Mouse (Mus musculus): ENCODE results near the gene Tmem45b. TPM values are rescaled to one million over a fixed set of nuclear protein-coding genes. Genes with fewer than 3 reads are reported as not detected.
A peak's percentile ranks its signal among the peaks of the same experiment; 100 is the strongest.

Tmem45b gene
- polyA plus RNA-seq, 1 experiment, result 67.2 TPM

GRCm38 (mm10) chr9:31433431-31433830 lies 30.8 kb downstream of the Tmem45b start:
- 51% methylated on average over 3 of the region's 3 CpGs for WGBS
- Histone ChIP-seq H3K4me3 (ENCODE audit: insufficient read depth, low read depth, low read length) (no peak overlapping the region), H3K27me3 (replicated peaks; ENCODE audit: control insufficient read depth, insufficient read depth, low read length) (no peaks in the 10 kb centered on the region), H3K27ac (ENCODE audit: insufficient read depth, low read depth, low read length) (peak overlapping the region; percentile 66; the same call in 1 of the 2 replicates), H3K36me3 (ENCODE audit: control insufficient read depth, insufficient read depth, low read length) (no peaks in the 10 kb centered on the region), H3K4me1 (ENCODE audit: control insufficient read depth, insufficient read depth, low read length) (peaks cover 12% of the 10 kb centered on the region; the same call in 1 of the 2 replicates)
- TF ChIP-seq POLR2A (IDR thresholded peaks at IDR 0.05; ENCODE audit: low read depth, low read length) (no peak), CTCF (conservative IDR thresholded peaks at IDR 0.05; ENCODE audit: insufficient read depth, insufficient read length, low read depth, low read length) (no peak)
- peak; percentile 67 for DNase-seq

- DNase-seq, result peak; percentile 44
- Histone ChIP-seq H3K4me1 (ENCODE audit: control insufficient read depth, insufficient read depth, low read length) (peaks cover 10% of the 10 kb centered on the region; the same call in 1 of the 2 replicates), H3K27ac (ENCODE audit: insufficient read depth, low read depth, low read length) (peak overlapping the region; percentile 52; the same call in 1 of the 2 replicates), H3K36me3 (ENCODE audit: control insufficient read depth, insufficient read depth, low read length) (no peaks in the 10 kb centered on the region), H3K4me3 (ENCODE audit: insufficient read depth, low read depth, low read length) (no peak overlapping the region), H3K27me3 (replicated peaks; ENCODE audit: control insufficient read depth, insufficient read depth, low read length) (no peaks in the 10 kb centered on the region)
- WGBS, result 77% methylated on average over 7 of the region's 7 CpGs
- TF ChIP-seq POLR2A (IDR thresholded peaks at IDR 0.05; ENCODE audit: low read depth, low read length) (no peak), CTCF (conservative IDR thresholded peaks at IDR 0.05; ENCODE audit: insufficient read depth, insufficient read length, low read depth, low read length) (no peak)
These were observed 31.8 kb downstream of the Tmem45b start for GRCm38 (mm10) chr9:31432336-31432975.

- 83% methylated on average over 5 of the region's 5 CpGs for WGBS
- no peak for DNase-seq
- H3K36me3 ChIP-seq (ENCODE audit: control insufficient read depth, insufficient read depth, low read length), result no peaks in the 10 kb centered on the region
- TF ChIP-seq POLR2A (IDR thresholded peaks at IDR 0.05; ENCODE audit: low read depth, low read length) (no peak), CTCF (conservative IDR thresholded peaks at IDR 0.05; ENCODE audit: insufficient read depth, insufficient read length, low read depth, low read length) (no peak)
- no peak overlapping the region for H3K4me3 ChIP-seq (ENCODE audit: insufficient read depth, low read depth, low read length)
- peaks cover 10% of the 10 kb centered on the region; the same call in 1 of the 2 replicates for H3K4me1 ChIP-seq (ENCODE audit: control insufficient read depth, insufficient read depth, low read length)
- no peaks in the 10 kb centered on the region for H3K27me3 ChIP-seq (replicated peaks; ENCODE audit: control insufficient read depth, insufficient read depth, low read length)
- no peak overlapping the region for H3K27ac ChIP-seq (ENCODE audit: insufficient read depth, low read depth, low read length)
These were observed 32.5 kb downstream of the Tmem45b start for GRCm38 (mm10) chr9:31431751-31432150.

- no peak for DNase-seq
- 81% methylated on average over 9 of the region's 9 CpGs for WGBS
- H3K27me3 ChIP-seq (replicated peaks; ENCODE audit: control insufficient read depth, insufficient read depth, low read length), result no peaks in the 10 kb centered on the region
- TF ChIP-seq CTCF (conservative IDR thresholded peaks at IDR 0.05; ENCODE audit: insufficient read depth, insufficient read length, low read depth, low read length), result no peak
- no peak for TF ChIP-seq POLR2A (IDR thresholded peaks at IDR 0.05; ENCODE audit: low read depth, low read length)
- no peak overlapping the region for H3K4me3 ChIP-seq (ENCODE audit: insufficient read depth, low read depth, low read length)
- peaks cover 10% of the 10 kb centered on the region; the same call in 1 of the 2 replicates for H3K4me1 ChIP-seq (ENCODE audit: control insufficient read depth, insufficient read depth, low read length)
- no peaks in the 10 kb centered on the region for H3K36me3 ChIP-seq (ENCODE audit: control insufficient read depth, insufficient read depth, low read length)
- no peak overlapping the region for H3K27ac ChIP-seq (ENCODE audit: insufficient read depth, low read depth, low read length)
These were observed 34.3 kb downstream of the Tmem45b start for GRCm38 (mm10) chr9:31430011-31430410.

GRCm38 (mm10) chr9:31428971-31429370 lies 35.3 kb downstream of the Tmem45b start:
- H3K4me1 ChIP-seq (ENCODE audit: control insufficient read depth, insufficient read depth, low read length), result peaks cover 8% of the 10 kb centered on the region; the same call in 1 of the 2 replicates
- WGBS, result 60% methylated on average over 7 of the region's 7 CpGs
- DNase-seq, result peak; percentile 53
- H3K4me3 ChIP-seq (ENCODE audit: insufficient read depth, low read depth, low read length), result no peak overlapping the region
- peak overlapping the region; percentile 40 for H3K27ac ChIP-seq (ENCODE audit: insufficient read depth, low read depth, low read length)
- TF ChIP-seq CTCF (conservative IDR thresholded peaks at IDR 0.05; ENCODE audit: insufficient read depth, insufficient read length, low read depth, low read length) (no peak), POLR2A (IDR thresholded peaks at IDR 0.05; ENCODE audit: low read depth, low read length) (no peak)
- H3K27me3 ChIP-seq (replicated peaks; ENCODE audit: control insufficient read depth, insufficient read depth, low read length), result no peaks in the 10 kb centered on the region
- H3K36me3 ChIP-seq (ENCODE audit: control insufficient read depth, insufficient read depth, low read length), result no peaks in the 10 kb centered on the region

GRCm38 (mm10) chr9:31422143-31422542 lies 42.1 kb downstream of the Tmem45b start:
- H3K27ac ChIP-seq (ENCODE audit: insufficient read depth, low read depth, low read length), result no peak overlapping the region
- H3K4me1 ChIP-seq (ENCODE audit: control insufficient read depth, insufficient read depth, low read length), result no peaks in the 10 kb centered on the region
- DNase-seq, result no peak
- H3K4me3 ChIP-seq (ENCODE audit: insufficient read depth, low read depth, low read length), result no peak overlapping the region
- no peaks in the 10 kb centered on the region for H3K27me3 ChIP-seq (replicated peaks; ENCODE audit: control insufficient read depth, insufficient read depth, low read length)
- H3K36me3 ChIP-seq (ENCODE audit: control insufficient read depth, insufficient read depth, low read length), result peaks cover 3% of the 10 kb centered on the region
- 86% methylated on average over 5 of the region's 5 CpGs for WGBS
- TF ChIP-seq CTCF (conservative IDR thresholded peaks at IDR 0.05; ENCODE audit: insufficient read depth, insufficient read length, low read depth, low read length), result no peak
- TF ChIP-seq POLR2A (IDR thresholded peaks at IDR 0.05; ENCODE audit: low read depth, low read length), result no peak

GRCm38 (mm10) chr9:31418821-31419220 lies 45.4 kb downstream of the Tmem45b start:
- Histone ChIP-seq H3K4me1 (ENCODE audit: control insufficient read depth, insufficient read depth, low read length) (no peaks in the 10 kb centered on the region), H3K36me3 (ENCODE audit: control insufficient read depth, insufficient read depth, low read length) (peaks cover 8% of the 10 kb centered on the region)
- 89% methylated on average over 1 of the region's 1 CpGs for WGBS

More at GRCm38 (mm10) chr9:31418821-31419220, 45.4 kb downstream of the Tmem45b start:
- TF ChIP-seq CTCF (conservative IDR thresholded peaks at IDR 0.05; ENCODE audit: insufficient read depth, insufficient read length, low read depth, low read length), result no peak
- TF ChIP-seq POLR2A (IDR thresholded peaks at IDR 0.05; ENCODE audit: low read depth, low read length), result no peak
- Histone ChIP-seq H3K27ac (ENCODE audit: insufficient read depth, low read depth, low read length) (no peak overlapping the region), H3K4me3 (ENCODE audit: insufficient read depth, low read depth, low read length) (no peak overlapping the region), H3K27me3 (replicated peaks; ENCODE audit: control insufficient read depth, insufficient read depth, low read length) (no peaks in the 10 kb centered on the region)
- no peak for DNase-seq
